Mouse (Mus musculus) hindbrain, postnatal 0 days (tissue): ENCODE measurements around the gene Olfr374. TPM values are rescaled to one million over a fixed set of nuclear protein-coding genes. Genes with fewer than 3 reads are reported as not detected.

Experiments used
- ATAC-seq: fragments of 200-750 bp; cut with Nextera tagmentation; 2 replicates; pipeline ENCODE4 v1.8.0; 2017; ENCODE audit warnings: mild to moderate bottlenecking, moderate TSS enrichment, moderate library complexity
- DNase-seq: peaks from one replicate; pipeline ENCODE4 v3.0.0-alpha.2; 2015; ENCODE audit warnings: low spot score
- H3K27ac ChIP-seq: fragments of 300-500 bp; sonication (generic); 2 replicates; pipeline ENCODE4 v1.5.1; 2014; ENCODE audit warnings: mild to moderate bottlenecking
- H3K27me3 ChIP-seq: fragments of 300-500 bp; sonication (generic); 2 replicates; pipeline ENCODE4 v1.6.1; 2014; ENCODE audit warnings: low read length, mixed read lengths; ENCODE audit not compliant: insufficient read depth
- H3K36me3 ChIP-seq: fragments of 300-500 bp; sonication (generic); 2 replicates; pipeline ENCODE4 v1.6.1; 2014; ENCODE audit warnings: low read length, mixed read lengths; ENCODE audit not compliant: insufficient read depth
- H3K4me1 ChIP-seq: fragments of 300-500 bp; sonication (generic); 2 replicates; pipeline ENCODE4 v1.6.1; 2014; ENCODE audit warnings: antibody characterized with exemption, low read length, mixed read lengths; ENCODE audit not compliant: insufficient read depth
- H3K4me2 ChIP-seq: fragments of 300-500 bp; sonication (generic); 2 replicates; pipeline ENCODE4 v1.6.1; 2014; ENCODE audit warnings: low read depth, mild to moderate bottlenecking, low read length, moderate library complexity, mixed read lengths
- H3K4me3 ChIP-seq: fragments of 300-500 bp; sonication (generic); 2 replicates; pipeline ENCODE4 v1.5.1; 2014; ENCODE audit warnings: low read length
- H3K9ac ChIP-seq: fragments of 300-500 bp; sonication (generic); replicated peaks from 2 replicates; pipeline ENCODE4 v1.6.1; 2014; ENCODE audit warnings: mild to moderate bottlenecking, low read length, moderate library complexity, mixed read lengths
- H3K9me3 ChIP-seq: fragments of 300-500 bp; sonication (generic); 2 replicates; pipeline ENCODE4 v1.6.1; 2016; ENCODE audit warnings: low read length, mixed read lengths
- CTCF ChIP-seq: IDR thresholded peaks from 2 replicates; pipeline ENCODE4 v1.5.1; 2016; ENCODE audit warnings: antibody characterized with exemption, control low read depth, low read depth
- WGBS: fragments of 180-500 bp; shearing (Covaris S2); extraction: QIAGEN DNeasy Blood & Tissue Kit; methylation state at CpG from one replicate; pipeline ENCODE4 v1.1.7; 2014; 5-methylcytosine and 5-hydroxymethylcytosine counted together
- polyA plus RNA-seq: library from polyadenylated mRNA; unstranded; fragments of >200 nt; fragmentation: Nextera tagmentation; extraction: Ambion mirVana; gene quantifications from 2 replicates; pipeline ENCODE4 v1.2.1, GENCODE M21; 2015
- total RNA-seq: library from RNA; depleted of rRNA; stranded (reverse); fragments of >200 nt; gene quantifications from 2 replicates; pipeline ENCODE4 v1.2.3, GENCODE M21; 2014; rRNA removed

Gene Olfr374
- total and polyA plus RNA-seq, 2 experiments from 2014 or later: not detected

DNA sequence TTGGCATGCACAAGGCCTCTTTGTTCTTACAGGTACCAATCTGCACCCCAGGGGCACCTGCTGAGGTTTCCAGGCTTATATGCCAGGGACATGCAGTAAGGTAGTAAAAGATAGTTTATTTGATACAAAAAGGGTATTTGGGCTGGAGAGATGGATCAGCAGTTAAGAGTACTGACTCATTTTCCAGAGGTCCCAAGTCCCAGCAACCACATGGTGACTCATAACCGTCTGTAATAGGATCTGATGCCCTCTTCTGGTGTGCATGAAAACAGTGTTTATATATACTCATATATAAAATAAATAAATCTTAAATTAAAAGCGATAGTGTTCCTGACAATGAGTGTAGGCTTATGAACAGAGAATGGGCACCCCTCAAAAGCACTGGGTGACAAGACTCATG lies 51.3 kb downstream of the Olfr374 start:
- 88% methylated on average over 2 of the region's 2 CpGs for WGBS
- H3K4me2 ChIP-seq: no peak overlapping the region
- no peak for TF ChIP-seq CTCF

DNA sequence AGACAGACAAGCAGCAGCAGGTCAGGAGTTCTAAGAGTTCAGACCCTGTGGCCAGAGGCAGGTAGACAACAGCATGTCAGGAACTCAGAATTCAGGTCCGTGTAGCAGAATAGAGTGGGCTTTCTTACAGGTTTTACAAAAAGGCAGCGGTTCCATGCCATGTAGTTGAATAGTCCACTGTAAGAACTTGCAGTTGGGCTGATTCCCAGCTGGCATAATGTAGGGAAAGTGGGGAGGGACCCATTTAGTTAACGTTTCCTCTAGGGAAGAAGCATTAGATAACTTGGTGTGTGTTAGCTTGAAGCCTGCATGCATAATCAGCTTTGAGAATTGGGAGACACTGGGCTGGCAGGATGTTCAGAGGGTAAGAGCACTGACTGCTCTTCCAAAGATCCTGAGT lies 51.9 kb downstream of the Olfr374 start:
- H3K4me2 ChIP-seq: no peak overlapping the region
- no peak for ATAC-seq
- H3K27ac ChIP-seq: no peak overlapping the region
- H3K4me1 ChIP-seq: peaks cover 13% of the 10 kb centered on the region
- WGBS: 69% methylated on average over 3 of the region's 3 CpGs
- H3K9ac ChIP-seq: no peak overlapping the region
- H3K9me3 ChIP-seq: no peaks in the 10 kb centered on the region
- no peak for DNase-seq
- no peaks in the 10 kb centered on the region for H3K27me3 ChIP-seq
- H3K4me3 ChIP-seq: no peak overlapping the region
- H3K36me3 ChIP-seq: no peaks in the 10 kb centered on the region
- TF ChIP-seq CTCF: no peak

More for the DNA sequence above, 51.3 kb downstream of the Olfr374 start:
- Histone ChIP-seq H3K9ac (no peak overlapping the region), H3K9me3 (no peaks in the 10 kb centered on the region), H3K4me1 (peaks cover 13% of the 10 kb centered on the region), H3K36me3 (no peaks in the 10 kb centered on the region), H3K4me3 (no peak overlapping the region), H3K27ac (no peak overlapping the region), H3K27me3 (no peaks in the 10 kb centered on the region)
- DNase-seq (no peak), ATAC-seq (no peak)

DNA sequence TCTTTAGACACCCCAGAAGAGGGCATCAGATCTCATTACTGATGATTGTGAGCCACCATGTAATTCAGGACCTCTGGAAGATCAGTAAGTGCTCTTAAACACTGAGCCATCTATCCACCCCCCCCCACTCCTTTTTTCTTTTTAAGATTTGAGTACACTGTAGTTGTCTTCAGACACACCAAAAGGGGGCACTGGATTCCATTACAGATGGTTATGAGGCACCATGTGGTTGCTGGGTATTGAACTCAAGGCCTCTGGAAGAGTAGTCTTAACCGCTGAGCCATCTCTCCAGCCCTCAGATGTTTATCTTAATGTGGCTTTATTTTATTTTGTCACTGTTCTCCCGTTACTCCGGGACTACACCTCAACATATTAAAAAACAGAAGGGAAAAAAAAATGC lies 53.2 kb downstream of the Olfr374 start:
- H3K27ac ChIP-seq: peak overlapping the region; percentile 74; the same call in 1 of the 2 replicates
- TF ChIP-seq CTCF: no peak
- 74% methylated on average over 3 of the region's 3 CpGs for WGBS
- peak overlapping the region; percentile 97 for H3K4me3 ChIP-seq
- no peaks in the 10 kb centered on the region for H3K36me3 ChIP-seq
- no peak overlapping the region for H3K9ac ChIP-seq
- H3K27me3 ChIP-seq: no peaks in the 10 kb centered on the region
- H3K4me2 ChIP-seq: peak overlapping the region; percentile 66
- ATAC-seq: no peak
- no peak for DNase-seq
- H3K4me1 ChIP-seq: peaks cover 13% of the 10 kb centered on the region
- no peaks in the 10 kb centered on the region for H3K9me3 ChIP-seq

DNA sequence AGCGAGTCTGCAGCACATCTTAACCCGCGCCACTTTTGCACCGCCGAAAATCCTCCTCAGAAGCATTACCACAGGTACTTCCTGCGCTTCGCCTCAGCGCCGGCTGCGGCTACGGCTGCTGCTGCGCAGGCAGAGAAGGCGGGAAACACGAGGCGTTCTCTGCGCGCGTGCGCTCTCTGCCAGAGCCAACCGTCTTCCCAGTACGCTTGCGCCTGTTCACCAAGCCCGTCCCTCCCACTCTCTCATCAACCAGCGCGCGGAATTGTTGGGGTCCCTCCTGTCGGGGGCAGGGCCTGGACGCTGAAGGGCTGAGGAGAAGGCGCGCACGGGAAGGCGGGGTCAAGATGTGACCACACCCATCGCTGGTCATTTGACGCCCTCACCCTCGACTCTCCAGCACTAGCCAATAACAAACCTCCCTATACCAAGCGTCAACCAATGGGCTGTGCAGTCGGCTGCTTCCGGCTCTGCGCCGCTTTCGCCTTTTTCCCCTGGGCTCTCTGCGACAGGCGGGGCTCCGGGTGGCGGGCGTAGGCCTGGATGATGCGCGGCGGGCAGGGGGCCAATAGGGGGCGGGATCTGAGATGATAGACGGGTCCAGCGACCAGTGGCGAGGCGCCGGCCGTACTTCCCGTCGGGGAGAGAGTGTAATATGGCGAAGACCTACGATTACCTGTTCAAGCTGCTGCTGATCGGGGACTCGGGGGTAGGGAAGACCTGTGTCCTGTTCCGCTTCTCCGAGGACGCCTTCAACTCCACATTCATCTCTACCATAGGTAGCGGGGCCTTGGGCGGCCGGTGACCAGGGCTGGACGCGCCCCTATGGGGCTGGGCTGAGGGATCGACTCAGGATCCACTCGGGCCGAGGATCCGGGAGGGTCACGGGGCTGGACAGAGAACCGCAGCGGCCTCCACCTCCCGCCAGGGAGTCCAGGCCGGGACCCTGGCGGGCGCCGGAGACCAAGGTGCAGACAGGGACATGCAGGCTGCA lies 54.2 kb downstream of the Olfr374 start, which contains the start of gene Rab8a:
TSS of gene Rab8a (plus strand) at position 494 of the 991 bp plus-strand sequence.
- ATAC-seq: peak; percentile 99
- TF ChIP-seq CTCF: no peak; the same call in 1 of the 2 replicates
- DNase-seq: peak; percentile 100
- no peaks in the 10 kb centered on the region for H3K27me3 ChIP-seq
- H3K27ac ChIP-seq: peak within 1 kb of the TSS; percentile 92
- H3K9ac ChIP-seq: peak within 1 kb of the TSS; percentile 98
- H3K36me3 ChIP-seq: no peaks in the 10 kb centered on the region
- peak within 1 kb of the TSS; percentile 92 for H3K4me2 ChIP-seq
- H3K9me3 ChIP-seq: no peaks in the 10 kb centered on the region
- H3K4me1 ChIP-seq: peaks cover 13% of the 10 kb centered on the region
- WGBS: under 1% methylated on average over 82 of the region's 82 CpGs
- peak within 1 kb of the TSS; percentile 97 for H3K4me3 ChIP-seq

DNA sequence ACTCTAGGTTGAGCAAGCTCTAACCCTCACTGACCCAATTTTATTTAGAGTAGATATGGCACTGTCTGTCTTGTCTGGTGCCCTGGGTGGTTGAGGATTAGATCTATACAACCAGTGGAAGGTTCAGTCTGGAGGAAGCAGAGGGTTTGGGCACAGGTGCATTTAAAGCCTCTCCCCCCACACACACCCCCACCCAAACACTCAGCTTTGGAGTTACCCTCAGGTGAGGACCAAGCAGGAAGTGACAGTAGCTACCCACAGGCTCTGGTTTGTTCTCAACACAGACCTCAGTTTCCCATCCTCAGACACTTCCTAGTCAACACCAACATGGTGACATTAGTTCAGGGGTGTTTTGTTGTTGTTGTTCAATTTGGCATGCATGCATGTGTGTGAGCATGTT lies 56.0 kb downstream of the Olfr374 start:
- no peak for ATAC-seq
- no peak for TF ChIP-seq CTCF
- no peaks in the 10 kb centered on the region for H3K9me3 ChIP-seq
- H3K4me1 ChIP-seq: peaks cover 13% of the 10 kb centered on the region
- no peak for DNase-seq
- H3K36me3 ChIP-seq: no peaks in the 10 kb centered on the region
- peak overlapping the region; percentile 92; the same call in 1 of the 2 replicates for H3K4me2 ChIP-seq
- H3K9ac ChIP-seq: no peak overlapping the region
- no peaks in the 10 kb centered on the region for H3K27me3 ChIP-seq
- no peak overlapping the region for H3K4me3 ChIP-seq
- no peak overlapping the region for H3K27ac ChIP-seq

Other genes with a start within 250 kb of the Olfr374 start
- 3.7 and 4.2 TPM in 2 replicates for gene Zfp709, start 225.0 kb upstream of the Olfr374 start, total RNA-seq
- 4.3 and 6.3 TPM in 2 replicates for gene Zfp709, start 225.0 kb upstream of the Olfr374 start, polyA plus RNA-seq
- gene Zfp882, start 198.4 kb upstream of the Olfr374 start, total RNA-seq: 7.9 and 11.5 TPM in 2 replicates
- gene Zfp882, start 198.4 kb upstream of the Olfr374 start, polyA plus RNA-seq: 7.4 and 7.9 TPM in 2 replicates
- gene Zfp617, start 198.4 kb upstream of the Olfr374 start, total RNA-seq: 15.9 and 18.0 TPM in 2 replicates
- gene Zfp617, start 198.4 kb upstream of the Olfr374 start, polyA plus RNA-seq: 21.8 and 24.4 TPM in 2 replicates
- 23.8 and 24.8 TPM in 2 replicates for gene Zfp961, start 156.0 kb upstream of the Olfr374 start, total RNA-seq
- gene Zfp961, start 156.0 kb upstream of the Olfr374 start, polyA plus RNA-seq: 11.0 and 14.6 TPM in 2 replicates
- gene Cyp4f18, start 97.4 kb upstream of the Olfr374 start, total RNA-seq: not detected in 2 replicates
- 0.46 and 0.78 TPM in 2 replicates for gene Cyp4f18, start 97.4 kb upstream of the Olfr374 start, polyA plus RNA-seq
- not detected in 2 replicates for gene Olfr372, start 65.8 kb upstream of the Olfr374 start, total RNA-seq
- not detected in 2 replicates for gene Olfr372, start 65.8 kb upstream of the Olfr374 start, polyA plus RNA-seq
- not detected in 2 replicates for gene Olfr373, start 23.9 kb upstream of the Olfr374 start, total RNA-seq
- gene Olfr373, start 23.9 kb upstream of the Olfr374 start, polyA plus RNA-seq: 0.04 TPM in 1 of 2 replicates, not detected in the other
- 76.2 and 83.2 TPM in 2 replicates for gene Tpm4, start 27.9 kb downstream of the Olfr374 start, total RNA-seq
- gene Tpm4, start 27.9 kb downstream of the Olfr374 start, polyA plus RNA-seq: 124 and 127 TPM in 2 replicates
- 26.6 and 29.5 TPM in 2 replicates for gene Rab8a, start 54.2 kb downstream of the Olfr374 start, total RNA-seq
- 64.8 and 71.5 TPM in 2 replicates for gene Rab8a, start 54.2 kb downstream of the Olfr374 start, polyA plus RNA-seq
- gene Hsh2d, start 82.6 kb downstream of the Olfr374 start, total RNA-seq: not detected in 2 replicates
- gene Hsh2d, start 82.6 kb downstream of the Olfr374 start, polyA plus RNA-seq: 0.14 TPM in 1 of 2 replicates, not detected in the other
- not detected in 2 replicates for gene Cib3, start 105.8 kb downstream of the Olfr374 start, total RNA-seq
- gene Cib3, start 105.8 kb downstream of the Olfr374 start, polyA plus RNA-seq: not detected in 2 replicates
- gene Gm11034, start 106.6 kb downstream of the Olfr374 start, total RNA-seq: not detected in 2 replicates
- gene Gm11034, start 106.6 kb downstream of the Olfr374 start, polyA plus RNA-seq: not detected in 2 replicates
- gene Fam32a, start 112.7 kb downstream of the Olfr374 start, total RNA-seq: 90.0 and 94.7 TPM in 2 replicates
- gene Fam32a, start 112.7 kb downstream of the Olfr374 start, polyA plus RNA-seq: 78.9 and 83.2 TPM in 2 replicates
- gene Ap1m1, start 133.0 kb downstream of the Olfr374 start, total RNA-seq: 76.8 and 81.3 TPM in 2 replicates
- gene Ap1m1, start 133.0 kb downstream of the Olfr374 start, polyA plus RNA-seq: 197 and 216 TPM in 2 replicates
- gene Gm10282, start 198.2 kb downstream of the Olfr374 start, total RNA-seq: 0.36 and 1.5 TPM in 2 replicates
- gene Gm10282, start 198.2 kb downstream of the Olfr374 start, polyA plus RNA-seq: 11.7 and 12.3 TPM in 2 replicates
- gene Klf2, start 212.0 kb downstream of the Olfr374 start, total RNA-seq: 4.3 and 8.2 TPM in 2 replicates
- 8.8 and 9.9 TPM in 2 replicates for gene Klf2, start 212.0 kb downstream of the Olfr374 start, polyA plus RNA-seq